Comparison of ENCODE assay signal across 8 mouse cellular contexts in the genomic region with DNA sequence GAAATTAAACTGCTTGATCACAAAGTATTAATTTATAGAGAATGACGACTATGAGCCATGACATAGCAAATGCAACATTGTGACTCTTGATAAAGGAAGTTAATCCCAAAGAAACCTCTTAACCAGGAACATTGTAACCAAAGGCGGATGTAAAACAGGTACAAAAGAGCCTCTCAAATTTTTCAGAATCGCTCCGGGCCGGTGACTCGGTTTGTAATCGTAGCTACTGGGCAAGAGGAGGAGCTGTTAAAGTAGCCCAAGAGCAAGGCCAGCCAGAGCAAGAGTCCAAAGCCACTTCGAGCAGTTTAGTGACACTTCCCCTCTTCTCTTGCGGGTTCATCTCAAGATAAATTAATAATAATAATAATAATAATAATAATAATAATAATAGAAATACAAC. TPM values are rescaled to one million over a fixed set of nuclear protein-coding genes. Genes with fewer than 3 reads are reported as not detected.
DNase-seq lines count a peak whose midpoint lies in the region; ATAC-seq lines count a peak whose summit lies in the region.

No protein-coding gene starts in this region.

- no peak overlapping the region for H3K27ac ChIP-seq in embryonic facial prominence, embryonic 15.5 days (replicated peaks)
- H3K27ac ChIP-seq in kidney, embryonic 15.5 days: peak overlapping the region; percentile 95
- H3K27ac ChIP-seq in macrophage: peak overlapping the region; percentile 87

- peak overlapping the region; percentile 73 for H3K4me2 ChIP-seq in embryonic facial prominence, embryonic 15.5 days (replicated peaks)
- H3K4me2 ChIP-seq in kidney, embryonic 15.5 days: peak overlapping the region; percentile 73

- no peaks in the 10 kb centered on the region for H3K9me3 ChIP-seq in embryonic facial prominence, embryonic 15.5 days (replicated peaks)
- no peaks in the 10 kb centered on the region for H3K9me3 ChIP-seq in kidney, embryonic 15.5 days (replicated peaks)

- H3K4me1 ChIP-seq in embryonic facial prominence, embryonic 15.5 days: no peaks in the 10 kb centered on the region
- peaks cover 10% of the 10 kb centered on the region for H3K4me1 ChIP-seq in kidney, embryonic 15.5 days

- H3K79me2 ChIP-seq in macrophage (ENCODE audit: inconsistent target): peaks cover 35% of the 10 kb centered on the region

- H3K27me3 ChIP-seq in embryonic facial prominence, embryonic 15.5 days: no peaks in the 10 kb centered on the region
- no peaks in the 10 kb centered on the region for H3K27me3 ChIP-seq in kidney, embryonic 15.5 days

- intact Hi-C loops in gastrocnemius, postnatal 14 days (cut with DNase I; ENCODE audit: low total_unique reads): no loop called here

- peak; percentile 14 for DNase-seq in thymus, postnatal 14 days
- no peak for DNase-seq in thymus, postnatal 25 days
- no peak for DNase-seq in B cell, adult 2 months
- DNase-seq in gastrocnemius, postnatal 14 days: no peak

- H3K36me3 ChIP-seq in embryonic facial prominence, embryonic 15.5 days: no peaks in the 10 kb centered on the region
- H3K36me3 ChIP-seq in kidney, embryonic 15.5 days: no peaks in the 10 kb centered on the region
- no peaks in the 10 kb centered on the region for H3K36me3 ChIP-seq in macrophage (ENCODE audit: inconsistent target)

- no peak for ATAC-seq in embryonic facial prominence, embryonic 15.5 days (ENCODE audit: insufficient number of reproducible peaks, low FRiP score, low TSS enrichment, low read depth)
- ATAC-seq in kidney, embryonic 15.5 days (replicated peaks; ENCODE audit: low FRiP score): no peak
- no peak for ATAC-seq in erythroid progenitor cell, adult 5-6 weeks (replicated peaks; ENCODE audit: low FRiP score, poor library complexity, severe bottlenecking)

- H3K4me3 ChIP-seq in embryonic facial prominence, embryonic 15.5 days (replicated peaks): peak overlapping the region; percentile 84
- H3K4me3 ChIP-seq in kidney, embryonic 15.5 days (replicated peaks): peak overlapping the region; percentile 99
- peak overlapping the region; percentile 56 for H3K4me3 ChIP-seq in macrophage (ENCODE audit: inconsistent target)

- 7% methylated on average over 9 of the region's 9 CpGs for WGBS in embryonic facial prominence, embryonic 15.5 days
- WGBS in kidney, embryonic 15.5 days: 5% methylated on average over 9 of the region's 9 CpGs
- WGBS in macrophage (ENCODE audit: missing documents): 8% methylated on average over 8 of the region's 9 CpGs

- peak overlapping the region; percentile 44; the same call in 1 of the 2 replicates for H3K9ac ChIP-seq in embryonic facial prominence, embryonic 15.5 days
- peak overlapping the region; percentile 44 for H3K9ac ChIP-seq in kidney, embryonic 15.5 days

RNA-seq across cellular contexts. Expression of a gene that starts 0.8 kb away (rescaled TPM):
- 30.1 and 32.7 TPM in 2 replicates for polyA plus RNA-seq in embryonic facial prominence, embryonic 15.5 days (2015; fragmentation: Nextera tagmentation; extraction: Ambion mirVana)
- 31.2 and 36.8 TPM in 2 replicates for polyA plus RNA-seq in kidney, embryonic 15.5 days (2015; fragmentation: Nextera tagmentation; extraction: Ambion mirVana)
- total RNA-seq in macrophage (2018; cell fraction: chromatin; rRNA removed): 100 to 1,000 TPM in 12 of 26 experiments, 10 to 100 TPM in 14; 64.4 to 136 (median 99.1) TPM
- 10 to 100 TPM; 48.3 to 97.0 (median 60.5) TPM for total RNA-seq in macrophage (2018; cell fraction: cytosol; rRNA removed)
- total RNA-seq in macrophage (2018; cell fraction: nucleus; rRNA removed): 100 to 1,000 TPM in 4 of 26 experiments, 10 to 100 TPM in 22; 66.6 to 132 (median 82.4) TPM
- polyA plus RNA-seq in macrophage (2018): 59.1 to 89.1 TPM (median 64.7 TPM) in 3 replicates
- total RNA-seq in erythroid progenitor cell, adult 5-6 weeks (2015; ENCODE audit: low replicate concordance): 42.5 and 48.2 TPM in 2 replicates
- 35.3 and 46.0 TPM in 2 replicates for total RNA-seq in erythroid progenitor cell, adult 5-6 weeks (2017; ENCODE audit: low replicate concordance)
- total RNA-seq in gastrocnemius, postnatal 14 days (2021): 10 to 100 TPM; 57.8 to 69.8 TPM
